Mouse (Mus musculus) ES-E14 (cell line): ENCODE measurements around the gene Mymx. TPM values are rescaled to one million over a fixed set of nuclear protein-coding genes. Genes with fewer than 3 reads are reported as not detected.
A peak's percentile ranks its signal among the peaks of the same experiment; 100 is the strongest.

Source experiments
- DNase-seq: peaks from one replicate; pipeline ENCODE4 v3.0.0-alpha.2; 2013; ENCODE audit warnings: low read depth, low spot score
- H3K27ac ChIP-seq: 2 replicates; pipeline ENCODE4 v1.5.1; 2012; ENCODE audit warnings: low read depth, mild to moderate bottlenecking, low read length, moderate library complexity, mixed read lengths; ENCODE audit not compliant: poor library complexity, insufficient read depth, severe bottlenecking
- H3K36me3 ChIP-seq: 2 replicates; pipeline ENCODE4 v1.6.1; 2012; ENCODE audit warnings: mild to moderate bottlenecking, low read length, moderate library complexity, mixed read lengths; ENCODE audit not compliant: control insufficient read depth, poor library complexity, insufficient read depth, severe bottlenecking
- H3K4me1 ChIP-seq, 2 experiments: fragments of 150-350 bp in 1 of 2; sonication (generic) in 1 of 2; 2 replicates each; pipeline ENCODE4 v1.6.1; 2012; ENCODE audit warnings: low read length in 2 of 2, mild to moderate bottlenecking in 1 of 2, mixed read lengths in 1 of 2; ENCODE audit not compliant: control insufficient read depth in 2 of 2, insufficient read depth in 2 of 2, poor library complexity in 1 of 2
- H3K4me3 ChIP-seq, 2 experiments: fragments of 150-350 bp in 1 of 2; sonication (generic) in 1 of 2; 2 replicates each; pipeline ENCODE4 v1.5.1; 2012; ENCODE audit warnings: low read length in 2 of 2, low read depth in 1 of 2, mild to moderate bottlenecking in 1 of 2, mixed read lengths in 1 of 2; ENCODE audit not compliant: insufficient read depth in 1 of 2, poor library complexity in 1 of 2, severe bottlenecking in 1 of 2
- H3K9ac ChIP-seq: 2 replicates; pipeline ENCODE4 v1.6.1; 2012; ENCODE audit warnings: low read depth, mild to moderate bottlenecking, low read length, mixed read lengths; ENCODE audit not compliant: poor library complexity, insufficient read depth, severe bottlenecking
- H3K9me3 ChIP-seq: fragments of 150-350 bp; sonication (generic); 2 replicates; pipeline ENCODE4 v1.6.1; 2012; ENCODE audit warnings: low read depth, mild to moderate bottlenecking, low read length; ENCODE audit not compliant: control insufficient read depth, insufficient read depth
- CHD2 ChIP-seq: IDR thresholded peaks from 2 replicates; pipeline ENCODE4 v1.6.1; 2014; ENCODE audit warnings: mild to moderate bottlenecking, low read depth, low read length, inconsistent platforms
- HCFC1 ChIP-seq: IDR thresholded peaks from 2 replicates; pipeline ENCODE4 v1.6.1; 2012; ENCODE audit warnings: low read length, inconsistent platforms, borderline replicate concordance; ENCODE audit not compliant: insufficient read depth
- MAFK ChIP-seq: IDR thresholded peaks from 2 replicates; pipeline ENCODE4 v1.6.1; 2014; ENCODE audit warnings: mild to moderate bottlenecking, low read depth, low read length, inconsistent platforms; ENCODE audit not compliant: insufficient read depth
- ZC3H11A ChIP-seq: IDR thresholded peaks from 2 replicates; pipeline ENCODE4 v1.6.1; 2012; ENCODE audit warnings: low read depth, mild to moderate bottlenecking, inconsistent platforms, low read length, borderline replicate concordance
- ZNF384 ChIP-seq: IDR thresholded peaks from 2 replicates; pipeline ENCODE4 v1.6.1; 2012; ENCODE audit warnings: low read depth, low read length, inconsistent platforms
- in situ Hi-C, 2 experiments: fragments of 600-800 bp; cut with MboI; formaldehyde crosslinking; loops; one replicate each; pipeline ENCODE4 v1.15.1; 2025; ENCODE audit warnings: low sequenced_read_pairs in 2 of 2, inconsistent platforms in 1 of 2; ENCODE audit not compliant: unreplicated experiment in 2 of 2
- total RNA-seq: library from RNA; depleted of rRNA; stranded (reverse); fragments of 300-350 nt; gene quantifications from 2 replicates; pipeline ENCODE4 v1.2.3, GENCODE M21; 2012

Mymx gene
- total RNA-seq, 1 experiment, result 66.0 TPM

DNA sequence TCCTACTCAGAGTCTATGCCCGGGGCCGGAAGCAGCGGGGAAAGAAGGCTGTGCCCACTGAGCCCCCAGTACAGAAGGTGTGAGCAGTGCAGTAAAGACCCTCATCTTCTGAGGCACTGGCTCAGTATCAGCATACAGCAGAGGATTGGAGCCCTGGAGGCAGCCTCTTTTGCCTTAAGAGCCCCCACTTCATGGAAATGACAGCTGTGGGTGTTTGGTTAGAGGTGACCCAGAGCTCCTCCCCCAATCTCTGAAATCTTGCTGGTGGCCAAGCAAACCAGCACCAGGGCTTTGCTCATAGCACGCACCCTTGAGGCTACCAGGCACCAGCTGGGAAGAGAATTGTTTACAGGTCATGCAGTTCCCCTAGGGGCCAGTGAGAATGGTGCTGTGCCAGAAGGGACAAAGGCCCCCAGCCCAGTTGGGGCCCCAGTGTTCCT lies 34.7 kb downstream of the Mymx start:
- no peak for DNase-seq
- no peak overlapping the region for H3K9ac ChIP-seq
- H3K4me3 ChIP-seq, result no peak overlapping the region
- TF ChIP-seq ZC3H11A (no peak), HCFC1 (no peak), CHD2 (no peak; the same call in 1 of the 2 replicates), MAFK (no peak)
- H3K4me1 ChIP-seq, result peaks cover 0 to 3% of the 10 kb centered on the region in 2 experiments; a peak in 1 of 4 replicates
- H3K36me3 ChIP-seq, result peaks cover 67% of the 10 kb centered on the region
- H3K9me3 ChIP-seq, result no peaks in the 10 kb centered on the region
- no peak overlapping the region for H3K27ac ChIP-seq
- in situ Hi-C loops, result no loop called here

DNA sequence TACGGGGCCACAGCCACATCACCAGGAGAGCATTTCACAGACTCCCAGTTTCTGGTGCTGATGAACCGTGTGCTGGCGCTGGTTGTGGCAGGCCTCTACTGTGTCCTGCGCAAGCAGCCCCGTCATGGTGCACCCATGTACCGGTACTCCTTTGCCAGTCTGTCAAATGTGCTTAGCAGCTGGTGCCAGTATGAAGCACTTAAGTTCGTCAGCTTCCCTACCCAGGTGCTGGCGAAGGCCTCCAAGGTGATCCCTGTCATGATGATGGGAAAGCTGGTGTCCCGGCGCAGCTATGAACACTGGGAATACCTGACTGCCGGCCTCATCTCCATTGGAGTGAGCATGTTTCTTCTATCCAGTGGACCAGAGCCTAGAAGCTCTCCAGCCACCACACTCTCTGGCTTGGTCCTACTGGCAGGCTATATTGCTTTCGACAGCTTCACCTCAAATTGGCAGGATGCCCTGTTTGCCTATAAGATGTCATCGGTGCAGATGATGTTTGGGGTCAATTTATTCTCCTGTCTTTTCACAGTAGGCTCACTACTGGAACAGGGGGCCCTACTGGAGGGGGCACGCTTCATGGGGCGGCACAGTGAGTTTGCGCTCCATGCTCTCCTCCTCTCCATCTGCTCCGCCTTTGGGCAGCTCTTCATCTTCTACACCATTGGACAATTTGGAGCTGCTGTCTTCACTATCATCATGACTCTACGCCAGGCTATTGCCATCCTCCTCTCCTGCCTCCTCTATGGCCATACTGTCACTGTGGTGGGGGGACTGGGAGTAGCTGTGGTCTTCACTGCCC lies 35.3 kb downstream of the Mymx start:
- Histone ChIP-seq H3K36me3 (peaks cover 64% of the 10 kb centered on the region), H3K27ac (no peak overlapping the region), H3K4me3 (no peak overlapping the region), H3K9me3 (no peaks in the 10 kb centered on the region), H3K4me1 (peaks cover 0 to 3% of the 10 kb centered on the region in 2 experiments; a peak in 1 of 4 replicates), H3K9ac (no peak overlapping the region)
- in situ Hi-C loops, result no loop called here
- peak; percentile 67 for TF ChIP-seq CHD2
- TF ChIP-seq ZC3H11A, result no peak
- no peak for DNase-seq

DNA sequence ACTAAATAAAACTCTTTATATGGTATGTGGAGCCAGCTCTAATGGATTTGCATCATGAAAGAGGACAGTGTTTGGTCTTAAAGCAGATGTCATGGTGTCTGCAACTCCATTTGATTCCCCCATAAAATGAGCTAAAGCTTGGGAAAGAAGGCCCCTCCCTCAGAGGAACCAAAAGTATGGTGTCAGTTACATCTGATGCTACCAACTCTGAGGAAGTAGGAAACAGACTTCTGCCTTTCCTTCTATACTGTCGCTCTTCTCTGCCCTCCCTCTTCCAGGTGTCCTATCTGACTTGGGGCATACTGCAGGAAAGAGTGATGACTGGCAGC lies 35.9 kb downstream of the Mymx start:
- no peak overlapping the region for H3K27ac ChIP-seq
- peaks cover 0 to 3% of the 10 kb centered on the region in 2 experiments; a peak in 1 of 4 replicates for H3K4me1 ChIP-seq
- peaks cover 58% of the 10 kb centered on the region for H3K36me3 ChIP-seq
- H3K9me3 ChIP-seq, result no peaks in the 10 kb centered on the region
- in situ Hi-C loops, result no loop called here
- no peak overlapping the region for H3K4me3 ChIP-seq
- TF ChIP-seq MAFK, result no peak
- no peak; the same call in 1 of the 2 replicates for TF ChIP-seq CHD2
- no peak for TF ChIP-seq ZC3H11A
- no peak for TF ChIP-seq ZNF384
- TF ChIP-seq HCFC1, result no peak
- no peak for DNase-seq
- no peak overlapping the region for H3K9ac ChIP-seq

DNA sequence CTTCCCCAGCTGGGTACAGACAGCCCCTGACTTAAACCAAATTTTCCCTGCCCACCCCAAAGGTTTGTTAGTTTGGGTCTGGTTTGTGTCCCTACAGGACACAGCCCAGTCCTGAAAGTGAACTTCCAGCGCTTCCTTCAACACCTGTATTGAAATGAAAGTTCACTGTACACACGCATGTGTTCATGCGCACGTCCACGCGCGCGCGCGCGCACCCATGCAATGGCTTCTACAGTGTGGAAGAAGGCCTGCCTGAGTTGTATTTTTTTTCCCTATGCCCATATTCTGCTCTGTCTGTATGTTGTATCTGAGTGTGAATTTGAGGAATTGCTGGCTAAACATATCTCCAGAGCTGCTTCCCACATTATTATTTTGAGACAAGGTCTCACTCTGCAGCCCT lies 36.8 kb downstream of the Mymx start:
- peak overlapping the region; percentile 79 to 80 for H3K4me3 ChIP-seq
- DNase-seq, result no peak
- no peak overlapping the region for H3K27ac ChIP-seq
- H3K36me3 ChIP-seq, result peaks cover 49% of the 10 kb centered on the region
- in situ Hi-C loops, result no loop called here
- H3K4me1 ChIP-seq, result peaks cover 0 to 3% of the 10 kb centered on the region in 2 experiments; a peak in 1 of 4 replicates
- TF ChIP-seq CHD2 (no peak), ZC3H11A (no peak), ZNF384 (no peak), MAFK (no peak), HCFC1 (no peak)
- peak overlapping the region; percentile 86; the same call in 1 of the 2 replicates for H3K9ac ChIP-seq
- H3K9me3 ChIP-seq, result no peaks in the 10 kb centered on the region
